Mouse (Mus musculus) heart, postnatal 0 days (tissue): Measurements from ENCODE around the gene Ahcyl2.

Experiments used
- CTCF ChIP-seq: IDR thresholded peaks from 2 replicates; pipeline ENCODE4 v1.5.1; 2016; ENCODE audit warnings: antibody characterized with exemption, control low read depth, low read depth
- EP300 ChIP-seq: IDR thresholded peaks from 2 replicates; pipeline ENCODE4 v1.6.1; 2016; ENCODE audit warnings: antibody characterized with exemption, low read depth

DNA sequence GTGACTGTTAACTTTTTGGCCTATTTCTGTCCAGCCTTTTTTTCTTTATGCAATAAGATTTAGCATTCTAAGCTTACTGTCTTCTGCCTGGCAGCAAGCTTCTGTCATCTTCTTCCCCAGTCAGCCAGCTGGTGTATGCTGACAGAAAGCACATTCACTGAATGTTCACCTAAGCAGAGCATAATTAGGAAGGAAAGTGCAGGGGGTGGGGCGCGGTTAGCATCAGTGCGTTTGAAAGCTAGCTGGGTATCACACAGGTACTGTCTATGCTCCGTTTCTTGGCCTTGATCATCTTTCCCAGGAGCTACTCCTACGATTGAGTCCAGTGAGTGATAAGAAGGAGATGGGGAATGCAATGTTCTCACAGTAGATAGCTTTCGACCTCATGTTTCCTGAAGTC lies 162.9 kb downstream of the Ahcyl2 start:
- TF ChIP-seq CTCF (no peak), EP300 (no peak)
